Mouse (Mus musculus): ENCODE measurements around the gene Faap20.

GRCm38 (mm10) chr4:155251147-155251546, 1.5 kb downstream of the Faap20 start:
- TF ChIP-seq CTCF (IDR thresholded peaks at IDR 0.05; ENCODE audit: low read depth) (no peak), EP300 (optimal IDR thresholded peaks at IDR 0.05) (no peak)

Data from stomach, postnatal 0 days (tissue).